Mouse (Mus musculus): Measurements from ENCODE around the gene Pih1h3b.

Pih1h3b gene

GRCm38 (mm10) chrX:140062135-140062975 lies at the start of gene Pih1h3b, which contains the start of gene Nup62cl:
Gene Pih1h3b (plus strand): TSS chrX:140062879.
Gene Nup62cl (minus strand): TSS chrX:140062712.
- peak; percentile 97 for DNase-seq (ENCODE audit: low read depth, low spot score)

- DNase-seq (ENCODE audit: low read depth, low spot score): peak; percentile 25
Measured at GRCm38 (mm10) chrX:140060886-140061874, 1.5 kb upstream of the Pih1h3b start.

- DNase-seq (ENCODE audit: low read depth, low spot score): no peak
Measured at GRCm38 (mm10) chrX:140082535-140082934, 19.9 kb downstream of the Pih1h3b start.

GRCm38 (mm10) chrX:140094066-140094465 lies 31.4 kb downstream of the Pih1h3b start:
- DNase-seq (ENCODE audit: low read depth, low spot score): peak; percentile 76
